Mouse (Mus musculus) forebrain, embryonic 11.5 days (tissue): ENCODE results near the gene Nfs1. TPM values are rescaled to one million over a fixed set of nuclear protein-coding genes. Genes with fewer than 3 reads are reported as not detected.
A peak's percentile ranks its signal among the peaks of the same experiment; 100 is the strongest.
"Not testable (repeated sequence)": the region's sequence is repeated elsewhere in the genome, so short reads cannot be mapped to it uniquely, and the experiment has no call there.

Source experiments
- ATAC-seq: fragments of 200-750 bp; cut with Nextera tagmentation; replicated peaks from 2 replicates; pipeline ENCODE4 v1.8.0; 2017; ENCODE audit warnings: moderate TSS enrichment; ENCODE audit not compliant: low FRiP score
- DNase-seq: peaks from one replicate; pipeline ENCODE4 v3.0.0-alpha.2; 2017; ENCODE audit warnings: low spot score
- H3K27ac ChIP-seq: fragments of 300-500 bp; sonication (generic); 2 replicates; pipeline ENCODE4 v1.5.1; 2014; ENCODE audit warnings: low read depth, low read length
- H3K27me3 ChIP-seq: fragments of 300-500 bp; sonication (generic); 2 replicates; pipeline ENCODE4 v1.6.1; 2014; ENCODE audit warnings: mild to moderate bottlenecking, low read length, mixed read lengths; ENCODE audit not compliant: control insufficient read depth, insufficient read depth
- H3K36me3 ChIP-seq: fragments of 300-500 bp; sonication (generic); 2 replicates; pipeline ENCODE4 v1.6.1; 2014; ENCODE audit warnings: mild to moderate bottlenecking, low read length, moderate library complexity, mixed read lengths; ENCODE audit not compliant: control insufficient read depth, insufficient read depth
- H3K4me1 ChIP-seq: fragments of 300-500 bp; sonication (generic); replicated peaks from 2 replicates; pipeline ENCODE4 v1.6.1; 2014; ENCODE audit warnings: low read length, mixed read lengths; ENCODE audit not compliant: control insufficient read depth, insufficient read depth
- H3K4me2 ChIP-seq: fragments of 300-500 bp; sonication (generic); 2 replicates; pipeline ENCODE4 v1.6.1; 2014; ENCODE audit warnings: low read depth, mild to moderate bottlenecking, low read length, moderate library complexity, mixed read lengths; ENCODE audit not compliant: severe bottlenecking
- H3K4me3 ChIP-seq: fragments of 300-500 bp; sonication (generic); 2 replicates; pipeline ENCODE4 v1.5.1; 2014; ENCODE audit warnings: low read depth, low read length
- H3K9ac ChIP-seq: fragments of 300-500 bp; sonication (generic); 2 replicates; pipeline ENCODE4 v1.6.1; 2014; ENCODE audit warnings: low read length
- H3K9me3 ChIP-seq: fragments of 300-500 bp; sonication (generic); 2 replicates; pipeline ENCODE4 v1.6.1; 2016; ENCODE audit warnings: low read length, mixed read lengths; ENCODE audit not compliant: control insufficient read depth
- WGBS: fragments of 180-500 bp; shearing (Covaris S2); extraction: QIAGEN DNeasy Blood & Tissue Kit; methylation state at CpG from one replicate; pipeline ENCODE4 v1.1.7; 2014; 5-methylcytosine and 5-hydroxymethylcytosine counted together
- polyA plus RNA-seq: library from polyadenylated mRNA; unstranded; fragments of >200 nt; fragmentation: Nextera tagmentation; extraction: Ambion mirVana; gene quantifications from 2 replicates; pipeline ENCODE4 v1.2.1, GENCODE M21; 2014

The Nfs1 gene
- polyA plus RNA-seq, 1 experiment from 2014 or later: 38.3 TPM

- 95% methylated on average over 5 of the region's 5 CpGs for WGBS
- H3K27ac ChIP-seq: no peak within 1 kb of the TSS
- no peak within 1 kb of the TSS for H3K4me3 ChIP-seq
- H3K36me3 ChIP-seq: no peaks in the 10 kb centered on the region; the same call in 1 of the 2 replicates
- ATAC-seq (no peak), DNase-seq (no peak)
- H3K9ac ChIP-seq: no peak within 1 kb of the TSS
- H3K4me1 ChIP-seq: no peaks in the 10 kb centered on the region
- H3K4me2 ChIP-seq: no peak within 1 kb of the TSS
- no peaks in the 10 kb centered on the region for H3K27me3 ChIP-seq
- no peaks in the 10 kb centered on the region for H3K9me3 ChIP-seq
These were observed 17.0 kb downstream of the Nfs1 start, which contains the start of gene Gm28036 for GRCm38 (mm10) chr2:156126992-156127391. Gene Gm28036 (minus strand): TSS chr2:156127092.

GRCm38 (mm10) chr2:156123731-156124130 lies 20.3 kb downstream of the Nfs1 start:
- no peak for ATAC-seq

GRCm38 (mm10) chr2:156119566-156119965 lies 24.4 kb downstream of the Nfs1 start:
- H3K4me1 ChIP-seq: no peaks in the 10 kb centered on the region
- no peaks in the 10 kb centered on the region; the same call in 1 of the 2 replicates for H3K36me3 ChIP-seq
- no peak overlapping the region for H3K9ac ChIP-seq
- ATAC-seq: no peak
- DNase-seq: no peak
- no peaks in the 10 kb centered on the region for H3K27me3 ChIP-seq
- no peak overlapping the region for H3K4me3 ChIP-seq
- no peak overlapping the region for H3K27ac ChIP-seq
- H3K4me2 ChIP-seq: no peak overlapping the region
- H3K9me3 ChIP-seq: no peaks in the 10 kb centered on the region

More at GRCm38 (mm10) chr2:156123731-156124130, 20.3 kb downstream of the Nfs1 start:
- WGBS: 89% methylated on average over 5 of the region's 5 CpGs
- no peak for DNase-seq
- H3K4me1 ChIP-seq: no peaks in the 10 kb centered on the region
- no peaks in the 10 kb centered on the region for H3K27me3 ChIP-seq
- no peak overlapping the region for H3K4me2 ChIP-seq
- no peak overlapping the region for H3K9ac ChIP-seq
- H3K36me3 ChIP-seq: no peaks in the 10 kb centered on the region; the same call in 1 of the 2 replicates
- no peaks in the 10 kb centered on the region for H3K9me3 ChIP-seq
- H3K27ac ChIP-seq: no peak overlapping the region
- H3K4me3 ChIP-seq: no peak overlapping the region

DNA sequence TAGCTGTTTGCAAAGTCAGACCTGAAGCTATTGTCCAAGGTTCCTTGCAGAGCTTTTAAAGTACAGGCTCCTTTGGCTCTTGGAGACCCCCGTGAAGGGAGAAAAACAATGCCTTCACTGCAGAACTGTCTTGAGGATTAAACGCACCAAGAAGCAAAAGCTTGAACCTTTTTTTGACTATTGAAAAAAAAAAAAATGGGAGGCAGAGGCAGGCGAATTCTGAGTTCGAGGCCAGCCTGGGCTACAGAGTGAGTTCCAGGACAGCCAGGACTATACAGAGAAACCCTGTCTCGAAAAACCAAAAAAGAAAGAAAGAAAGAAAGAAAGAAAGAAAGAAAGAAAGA lies 31.9 kb downstream of the Nfs1 start:
- peak overlapping the region; percentile 98; the same call in 1 of the 2 replicates for H3K9ac ChIP-seq
- not testable (repeated sequence) for H3K36me3 ChIP-seq, H3K27me3 ChIP-seq, ATAC-seq, H3K27ac ChIP-seq, DNase-seq, H3K4me1 ChIP-seq, H3K9me3 ChIP-seq
- WGBS: 32% methylated on average over 5 of the region's 5 CpGs
- H3K4me3 ChIP-seq: peak overlapping the region; percentile 85
- H3K4me2 ChIP-seq: peak overlapping the region; percentile 39

DNA sequence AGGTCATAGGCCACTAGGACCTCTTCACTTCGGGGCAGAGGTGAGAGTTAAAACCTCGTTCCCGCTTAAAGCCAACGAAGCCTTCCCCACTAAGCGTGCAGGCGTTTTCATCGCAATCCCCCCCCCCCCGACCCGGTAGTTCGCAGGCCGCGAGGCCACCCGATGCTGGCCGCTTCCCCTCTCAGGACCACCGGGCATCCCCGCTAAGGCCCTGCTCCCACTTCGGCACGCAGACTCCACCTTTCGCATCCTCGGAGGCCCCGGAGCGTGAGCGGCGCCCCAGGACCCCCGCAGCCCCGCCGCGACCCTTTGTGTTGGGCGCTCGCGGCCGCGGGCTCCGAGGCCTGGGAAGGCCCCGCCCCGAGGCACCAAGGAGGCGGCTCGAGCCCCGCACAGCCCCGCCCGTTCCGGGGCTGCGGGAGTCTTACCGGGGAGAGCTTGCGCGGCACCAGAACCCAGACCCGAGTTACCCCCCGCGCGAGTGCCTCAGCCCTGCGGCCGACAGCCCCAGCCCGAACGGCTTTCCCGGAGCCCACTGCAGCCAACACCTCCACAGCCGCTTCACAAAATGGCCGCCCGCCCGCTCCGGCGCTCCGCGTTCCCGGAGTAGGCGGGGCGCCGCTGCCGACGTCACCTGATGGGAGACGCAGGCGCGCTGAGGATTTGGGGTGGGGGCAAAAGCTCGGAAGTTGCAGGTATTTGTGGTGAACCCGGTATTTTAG lies 32.5 kb downstream of the Nfs1 start, which contains the start of the genes Cpne1 and Rbm12:
TSS of gene Cpne1 (minus strand) at position 608 of the 722 bp plus-strand sequence.
TSS of gene Rbm12 (minus strand) at position 621 of the 722 bp plus-strand sequence.
- Histone ChIP-seq H3K27me3 (no peaks in the 10 kb centered on the region), H3K9ac (peak within 1 kb of the TSS; percentile 98), H3K27ac (peak within 1 kb of the TSS; percentile 80), H3K9me3 (no peaks in the 10 kb centered on the region), H3K36me3 (no peaks in the 10 kb centered on the region), H3K4me3 (peak within 1 kb of the TSS; percentile 85), H3K4me2 (peak within 1 kb of the TSS; percentile 87), H3K4me1 (peaks cover 5% of the 10 kb centered on the region; the same call in 1 of the 2 replicates)
- under 1% methylated on average over 74 of the region's 74 CpGs for WGBS
- peak; percentile 93 for ATAC-seq
- peak; percentile 97 for DNase-seq

DNA sequence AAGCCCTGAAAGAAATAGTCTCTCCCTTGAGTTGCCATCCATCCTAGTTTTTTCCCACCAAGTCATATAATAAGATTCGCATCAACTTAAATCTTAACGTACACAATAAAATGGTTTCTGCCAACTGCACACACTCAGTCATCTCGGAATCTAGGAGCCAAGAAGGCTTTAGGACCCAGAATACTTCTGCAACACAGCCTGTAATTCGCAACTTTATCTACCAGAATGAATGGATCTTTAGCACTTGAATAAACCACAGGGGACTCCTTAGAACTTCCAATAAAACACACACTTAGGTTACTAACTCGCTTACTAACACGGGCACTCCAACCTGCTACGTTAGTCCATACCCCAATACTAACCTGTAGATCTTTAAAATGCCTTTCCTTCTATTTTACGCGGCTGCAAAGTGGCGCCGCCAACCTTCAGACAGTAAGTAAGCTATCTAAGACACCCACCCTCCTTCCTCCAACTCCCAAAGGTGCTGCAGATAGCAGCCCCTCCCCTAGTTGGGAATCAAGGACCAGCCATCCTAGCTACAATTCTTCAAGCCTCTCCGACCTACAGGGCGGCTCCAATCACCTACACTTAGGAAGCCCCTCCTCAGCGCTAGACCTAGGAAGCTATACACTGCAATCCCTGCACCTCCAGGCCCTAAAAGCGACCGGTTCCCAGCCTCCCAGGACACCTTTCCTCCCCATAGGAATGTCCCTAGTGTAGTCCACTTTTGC lies 33.2 kb downstream of the Nfs1 start:
- peak overlapping the region; percentile 80 for H3K27ac ChIP-seq
- peak overlapping the region; percentile 87 for H3K4me2 ChIP-seq
- peaks cover 5% of the 10 kb centered on the region; the same call in 1 of the 2 replicates for H3K4me1 ChIP-seq
- no peaks in the 10 kb centered on the region for H3K9me3 ChIP-seq
- DNase-seq (peak; percentile 66), ATAC-seq (peak; percentile 71)
- 2% methylated on average over 16 of the region's 16 CpGs for WGBS
- peak overlapping the region; percentile 85 for H3K4me3 ChIP-seq
- no peaks in the 10 kb centered on the region for H3K27me3 ChIP-seq
- H3K9ac ChIP-seq: peak overlapping the region; percentile 98
- H3K36me3 ChIP-seq: no peaks in the 10 kb centered on the region

DNA sequence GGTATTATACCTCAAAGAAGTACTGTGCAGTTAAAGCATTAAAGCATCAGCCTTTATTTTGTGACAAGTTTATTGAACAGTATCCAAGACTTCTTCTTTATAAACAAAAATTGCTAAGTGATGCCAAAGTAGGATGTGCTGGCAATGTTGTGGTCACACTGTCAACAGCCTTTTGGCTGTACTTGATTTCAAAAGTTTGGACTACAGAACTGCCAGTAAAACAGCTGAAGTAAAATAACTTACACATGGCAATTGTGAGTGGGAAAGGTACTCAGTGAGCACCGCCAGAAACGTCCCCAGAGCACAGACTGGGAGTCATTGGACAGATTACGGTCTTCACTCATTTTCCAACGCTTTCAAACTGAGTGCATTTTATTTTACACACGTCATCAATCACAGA lies 52.1 kb downstream of the Nfs1 start:
- H3K9me3 ChIP-seq: no peaks in the 10 kb centered on the region
- no peak overlapping the region for H3K4me3 ChIP-seq
- H3K27ac ChIP-seq: no peak overlapping the region
- H3K4me2 ChIP-seq: no peak overlapping the region
- H3K9ac ChIP-seq: no peak overlapping the region
- H3K36me3 ChIP-seq: peaks cover 5% of the 10 kb centered on the region; the same call in 1 of the 2 replicates
- DNase-seq: no peak
- H3K27me3 ChIP-seq: no peaks in the 10 kb centered on the region
- 92% methylated on average over 5 of the region's 5 CpGs for WGBS
- peaks cover 12% of the 10 kb centered on the region; the same call in 1 of the 2 replicates for H3K4me1 ChIP-seq
- ATAC-seq: no peak

DNA sequence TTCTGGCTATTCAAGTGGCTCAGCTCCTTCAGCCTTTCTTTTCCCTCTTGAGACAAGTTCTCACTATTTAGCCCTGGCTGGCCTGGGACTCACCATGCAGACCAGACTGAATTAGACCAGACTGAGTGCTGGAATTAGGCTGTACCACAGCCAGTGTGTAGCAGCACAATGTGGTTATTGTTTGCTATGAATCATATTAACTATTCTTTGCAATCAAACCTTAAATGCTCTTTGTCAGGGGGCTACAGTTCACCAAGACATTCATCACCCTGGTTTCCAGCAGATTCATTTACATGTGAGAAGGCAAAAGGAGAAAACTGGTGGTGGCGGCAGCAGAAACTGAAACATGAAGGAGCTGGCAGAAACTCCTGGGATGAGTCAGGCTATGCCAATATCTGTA lies 54.2 kb downstream of the Nfs1 start:
- Histone ChIP-seq H3K36me3 (no peaks in the 10 kb centered on the region; the same call in 1 of the 2 replicates), H3K4me2 (no peak overlapping the region), H3K4me1 (peaks cover 12% of the 10 kb centered on the region; the same call in 1 of the 2 replicates), H3K27me3 (no peaks in the 10 kb centered on the region), H3K9ac (no peak overlapping the region), H3K4me3 (no peak overlapping the region), H3K27ac (no peak overlapping the region), H3K9me3 (no peaks in the 10 kb centered on the region)
- 47% methylated on average over 1 of the region's 1 CpGs for WGBS
- peak; percentile 55 for ATAC-seq
- DNase-seq: no peak
